ENCODE assay signal across 14 mouse cellular contexts in the genomic region with DNA sequence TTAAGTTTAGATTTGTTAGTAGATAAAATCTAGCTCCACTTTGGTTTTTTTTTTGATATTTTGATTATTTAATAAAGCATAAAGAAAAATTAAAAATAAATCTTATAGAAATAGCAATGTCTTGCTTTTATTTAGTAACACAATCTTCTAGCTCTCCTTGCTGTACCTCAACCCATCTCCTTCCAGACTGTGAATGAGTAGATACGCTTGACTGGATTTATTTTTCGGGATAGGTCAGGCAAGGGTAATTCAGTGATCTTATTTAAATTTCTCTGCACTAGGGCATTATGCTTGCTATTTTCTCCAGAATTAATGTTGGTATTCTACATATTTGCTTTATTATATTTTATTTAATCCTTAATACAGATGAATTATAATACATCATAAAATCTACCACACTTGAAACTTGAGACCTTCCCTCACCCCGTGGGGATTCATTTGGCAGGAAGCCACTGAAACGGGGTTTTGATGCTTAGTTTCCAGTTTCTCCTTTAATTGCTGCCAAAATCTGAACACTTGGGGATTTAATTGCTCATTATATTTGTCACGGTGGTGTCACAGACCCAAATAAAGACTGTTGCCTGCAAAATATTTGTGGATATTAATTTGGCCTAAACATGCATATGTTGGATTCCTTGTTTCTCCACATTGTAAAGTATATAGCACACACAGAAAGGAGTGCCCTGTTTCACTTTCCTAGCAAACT.
A peak's percentile ranks its signal among the peaks of the same experiment; 100 is the strongest.
DNase-seq lines count a peak whose midpoint lies in the region; ATAC-seq and TF ChIP-seq lines count a peak whose summit lies in the region.
"Had no signal": no experiment of that assay in that cellular context is flagged by ENCODE, and none has a peak within 500 bp of the region (broad histone marks: within the 10 kb centered on the region; RNA-seq: fewer than 3 reads in every experiment).

No protein-coding gene starts in this region.

- H3K27ac ChIP-seq in lung, embryonic 14.5 days (ENCODE audit: low read depth) = no peak overlapping the region
- H3K27ac ChIP-seq in neural tube, embryonic 15.5 days (replicated peaks) = no peak overlapping the region
- no peak overlapping the region for H3K27ac ChIP-seq in liver, postnatal 0 days (ENCODE audit: low read depth)
- H3K27ac ChIP-seq: left cerebral cortex, adult 2 months; midbrain, embryonic 12.5 days had no signal

- H3K27me3 ChIP-seq in lung, embryonic 14.5 days (ENCODE audit: insufficient read depth, low read length) = no peaks in the 10 kb centered on the region
- H3K27me3 ChIP-seq in neural tube, embryonic 15.5 days (replicated peaks) = no peaks in the 10 kb centered on the region
- no peaks in the 10 kb centered on the region for H3K27me3 ChIP-seq in liver, postnatal 0 days (ENCODE audit: insufficient read depth, low read length)
- H3K27me3 ChIP-seq: midbrain, embryonic 12.5 days had no signal

- H3K9ac ChIP-seq in lung, embryonic 14.5 days = no peak overlapping the region
- no peak overlapping the region for H3K9ac ChIP-seq in neural tube, embryonic 15.5 days (replicated peaks)
- no peak overlapping the region for H3K9ac ChIP-seq in liver, postnatal 0 days (replicated peaks)
- H3K9ac ChIP-seq: midbrain, embryonic 12.5 days had no signal

- DNase-seq in cerebellum, postnatal 4 days (ENCODE audit: low spot score in 2 of 2) = peak; percentile 41 to 72
- no peak for DNase-seq in cerebellum, adult 11-12 months
- peak; percentile 6 for DNase-seq in lung, embryonic 14.5 days
- DNase-seq in lung, postnatal 4 days = no peak
- DNase-seq in gastrocnemius, postnatal 4 days (ENCODE audit: low spot score in 2 of 2) = peak; percentile 18 to 63
- peak; percentile 1 for DNase-seq in skeletal muscle tissue, adult 2 months (ENCODE audit: low read depth, low spot score)
- DNase-seq in liver, postnatal 0 days = no peak
- DNase-seq: B cell, adult 2 months had no signal

- WGBS in lung, embryonic 14.5 days = 54% methylated on average over 5 of the region's 5 CpGs
- WGBS in neural tube, embryonic 15.5 days = 43% methylated on average over 5 of the region's 5 CpGs
- WGBS in liver, postnatal 0 days (ENCODE audit: insufficient replicate concordance) = 69% methylated on average over 5 of the region's 5 CpGs

- ATAC-seq in lung, embryonic 14.5 days (ENCODE audit: insufficient read depth) = no peak
- no peak for ATAC-seq in neural tube, embryonic 15.5 days (ENCODE audit: low FRiP score)
- ATAC-seq in liver, postnatal 0 days = no peak
- ATAC-seq: inflammation-experienced regulatory T-cells, adult 6 months; Patski had no signal

- H3K9me3 ChIP-seq in lung, embryonic 14.5 days (ENCODE audit: low read depth, low read length) = no peaks in the 10 kb centered on the region
- no peaks in the 10 kb centered on the region for H3K9me3 ChIP-seq in neural tube, embryonic 15.5 days (replicated peaks)
- no peaks in the 10 kb centered on the region for H3K9me3 ChIP-seq in liver, postnatal 0 days (ENCODE audit: low read length)
- H3K9me3 ChIP-seq: midbrain, embryonic 12.5 days had no signal

- no peak for TF ChIP-seq EP300 in liver, postnatal 0 days (IDR thresholded peaks at IDR 0.05; ENCODE audit: low read depth)

- TF ChIP-seq CTCF in lung, embryonic 14.5 days (IDR thresholded peaks at IDR 0.05; ENCODE audit: low read depth) = no peak
- no peak for TF ChIP-seq CTCF in liver, postnatal 0 days (IDR thresholded peaks at IDR 0.05; ENCODE audit: low read depth)

- no peak overlapping the region for H3K4me3 ChIP-seq in lung, embryonic 14.5 days (ENCODE audit: low read depth, low read length)
- no peak overlapping the region for H3K4me3 ChIP-seq in neural tube, embryonic 15.5 days (replicated peaks)
- no peak overlapping the region for H3K4me3 ChIP-seq in liver, postnatal 0 days (ENCODE audit: low read depth, low read length)
- H3K4me3 ChIP-seq: left cerebral cortex, adult 2 months; midbrain, embryonic 12.5 days had no signal

- H3K36me3 ChIP-seq in lung, embryonic 14.5 days (ENCODE audit: insufficient read depth) = no peaks in the 10 kb centered on the region
- H3K36me3 ChIP-seq in neural tube, embryonic 15.5 days = no peaks in the 10 kb centered on the region
- no peaks in the 10 kb centered on the region for H3K36me3 ChIP-seq in liver, postnatal 0 days (replicated peaks; ENCODE audit: insufficient read depth, low read length)
- H3K36me3 ChIP-seq: midbrain, embryonic 12.5 days had no signal

- H3K4me2 ChIP-seq in lung, embryonic 14.5 days = no peak overlapping the region
- no peak overlapping the region for H3K4me2 ChIP-seq in neural tube, embryonic 15.5 days
- no peak overlapping the region for H3K4me2 ChIP-seq in liver, postnatal 0 days (ENCODE audit: low read depth, low read length)
- H3K4me2 ChIP-seq: heart, embryonic 11.5 days; midbrain, embryonic 12.5 days had no signal

- no peaks in the 10 kb centered on the region for H3K4me1 ChIP-seq in lung, embryonic 14.5 days (ENCODE audit: insufficient read depth)
- H3K4me1 ChIP-seq in neural tube, embryonic 15.5 days = 0 out of 2 replicates have a peak, but pooled peaks cover 3% of the 10 kb centered on the region
- H3K4me1 ChIP-seq in liver, postnatal 0 days (ENCODE audit: insufficient read depth) = no peaks in the 10 kb centered on the region
- H3K4me1 ChIP-seq: midbrain, embryonic 12.5 days had no signal

Comparison
In these comparisons a context has a peak if more than half of its experiments do, and no peak if none do; other contexts are left out.
1. DNase-seq: peak in cerebellum, postnatal 4 days (2 of 2), lung, embryonic 14.5 days (single experiment), gastrocnemius, postnatal 4 days (2 of 2) and skeletal muscle tissue, adult 2 months (single experiment); none in cerebellum, adult 11-12 months (single experiment), lung, postnatal 4 days (0 of 2) and liver, postnatal 0 days (single experiment).